Mouse (Mus musculus) hindbrain, postnatal 0 days (tissue): ENCODE measurements around the gene Gm2a. TPM values are rescaled to one million over a fixed set of nuclear protein-coding genes. Genes with fewer than 3 reads are reported as not detected.
"Not testable (repeated sequence)": the region's sequence is repeated elsewhere in the genome, so short reads cannot be mapped to it uniquely, and the experiment has no call there.

Source experiments
- ATAC-seq: fragments of 200-750 bp; cut with Nextera tagmentation; 2 replicates; pipeline ENCODE4 v1.8.0; 2017; ENCODE audit warnings: mild to moderate bottlenecking, moderate TSS enrichment, moderate library complexity
- DNase-seq: peaks from one replicate; pipeline ENCODE4 v3.0.0-alpha.2; 2015; ENCODE audit warnings: low spot score
- H3K27ac ChIP-seq: fragments of 300-500 bp; sonication (generic); 2 replicates; pipeline ENCODE4 v1.5.1; 2014; ENCODE audit warnings: mild to moderate bottlenecking
- H3K27me3 ChIP-seq: fragments of 300-500 bp; sonication (generic); 2 replicates; pipeline ENCODE4 v1.6.1; 2014; ENCODE audit warnings: low read length, mixed read lengths; ENCODE audit not compliant: insufficient read depth
- H3K36me3 ChIP-seq: fragments of 300-500 bp; sonication (generic); 2 replicates; pipeline ENCODE4 v1.6.1; 2014; ENCODE audit warnings: low read length, mixed read lengths; ENCODE audit not compliant: insufficient read depth
- H3K4me1 ChIP-seq: fragments of 300-500 bp; sonication (generic); 2 replicates; pipeline ENCODE4 v1.6.1; 2014; ENCODE audit warnings: antibody characterized with exemption, low read length, mixed read lengths; ENCODE audit not compliant: insufficient read depth
- H3K4me2 ChIP-seq: fragments of 300-500 bp; sonication (generic); 2 replicates; pipeline ENCODE4 v1.6.1; 2014; ENCODE audit warnings: low read depth, mild to moderate bottlenecking, low read length, moderate library complexity, mixed read lengths
- H3K4me3 ChIP-seq: fragments of 300-500 bp; sonication (generic); 2 replicates; pipeline ENCODE4 v1.5.1; 2014; ENCODE audit warnings: low read length
- H3K9ac ChIP-seq: fragments of 300-500 bp; sonication (generic); replicated peaks from 2 replicates; pipeline ENCODE4 v1.6.1; 2014; ENCODE audit warnings: mild to moderate bottlenecking, low read length, moderate library complexity, mixed read lengths
- H3K9me3 ChIP-seq: fragments of 300-500 bp; sonication (generic); 2 replicates; pipeline ENCODE4 v1.6.1; 2016; ENCODE audit warnings: low read length, mixed read lengths
- CTCF ChIP-seq: IDR thresholded peaks from 2 replicates; pipeline ENCODE4 v1.5.1; 2016; ENCODE audit warnings: antibody characterized with exemption, control low read depth, low read depth
- WGBS: fragments of 180-500 bp; shearing (Covaris S2); extraction: QIAGEN DNeasy Blood & Tissue Kit; methylation state at CpG from one replicate; pipeline ENCODE4 v1.1.7; 2014; 5-methylcytosine and 5-hydroxymethylcytosine counted together
- polyA plus RNA-seq: library from polyadenylated mRNA; unstranded; fragments of >200 nt; fragmentation: Nextera tagmentation; extraction: Ambion mirVana; gene quantifications from 2 replicates; pipeline ENCODE4 v1.2.1, GENCODE M21; 2015
- total RNA-seq: library from RNA; depleted of rRNA; stranded (reverse); fragments of >200 nt; gene quantifications from 2 replicates; pipeline ENCODE4 v1.2.3, GENCODE M21; 2014

The Gm2a gene
- total and polyA plus RNA-seq, 2 experiments from 2014 or later: 48.9 to 67.8 TPM

GRCm38 (mm10) chr11:55113209-55113860 is 15.4 kb downstream of the Gm2a start:
- Histone ChIP-seq H3K27me3 (no peaks in the 10 kb centered on the region), H3K4me2 (no peak overlapping the region), H3K9ac (no peak overlapping the region), H3K9me3 (no peaks in the 10 kb centered on the region), H3K27ac (no peak overlapping the region), H3K36me3 (peaks cover 6% of the 10 kb centered on the region; the same call in 1 of the 2 replicates), H3K4me1 (no peaks in the 10 kb centered on the region), H3K4me3 (no peak overlapping the region)
- TF ChIP-seq CTCF: no peak
- DNase-seq: no peak
- 66% methylated on average over 7 of the region's 7 CpGs for WGBS
- no peak for ATAC-seq

GRCm38 (mm10) chr11:55113861-55114250 is 15.9 kb downstream of the Gm2a start:
- not testable (repeated sequence) for H3K9ac ChIP-seq, ATAC-seq, H3K27ac ChIP-seq, DNase-seq, H3K4me3 ChIP-seq, H3K4me1 ChIP-seq, H3K36me3 ChIP-seq, H3K4me2 ChIP-seq, H3K27me3 ChIP-seq, H3K9me3 ChIP-seq
- WGBS: 41% methylated on average over 4 of the region's 4 CpGs

GRCm38 (mm10) chr11:55114291-55114690 is 16.4 kb downstream of the Gm2a start:
- DNase-seq (no peak), ATAC-seq (no peak)
- WGBS: 70% methylated on average over 2 of the region's 2 CpGs

GRCm38 (mm10) chr11:55116004-55116403 is 18.1 kb downstream of the Gm2a start:
- Histone ChIP-seq H3K4me3 (no peak overlapping the region), H3K27me3 (no peaks in the 10 kb centered on the region), H3K9me3 (no peaks in the 10 kb centered on the region), H3K9ac (no peak overlapping the region), H3K4me1 (no peaks in the 10 kb centered on the region), H3K36me3 (no peaks in the 10 kb centered on the region), H3K27ac (no peak overlapping the region), H3K4me2 (no peak overlapping the region)
- WGBS: 94% methylated on average over 3 of the region's 3 CpGs
- DNase-seq: no peak
- no peak for ATAC-seq
- TF ChIP-seq CTCF: no peak

More at GRCm38 (mm10) chr11:55114291-55114690, 16.4 kb downstream of the Gm2a start:
- no peaks in the 10 kb centered on the region for H3K4me1 ChIP-seq
- H3K27me3 ChIP-seq: no peaks in the 10 kb centered on the region
- H3K9me3 ChIP-seq: no peaks in the 10 kb centered on the region
- H3K9ac ChIP-seq: no peak overlapping the region
- H3K4me2 ChIP-seq: no peak overlapping the region
- no peak for TF ChIP-seq CTCF
- no peak overlapping the region for H3K27ac ChIP-seq
- 0 out of 2 replicates have a peak, but pooled peaks cover 2% of the 10 kb centered on the region for H3K36me3 ChIP-seq
- H3K4me3 ChIP-seq: no peak overlapping the region

- WGBS: 90% methylated on average over 2 of the region's 2 CpGs
- H3K27me3 ChIP-seq: no peaks in the 10 kb centered on the region
- no peak for TF ChIP-seq CTCF
- H3K4me2 ChIP-seq: no peak overlapping the region
- H3K4me1 ChIP-seq: no peaks in the 10 kb centered on the region
- ATAC-seq: no peak
- H3K9me3 ChIP-seq: no peaks in the 10 kb centered on the region
- H3K4me3 ChIP-seq: no peak overlapping the region
- no peaks in the 10 kb centered on the region for H3K36me3 ChIP-seq
- no peak overlapping the region for H3K27ac ChIP-seq
- DNase-seq: no peak
- H3K9ac ChIP-seq: no peak overlapping the region
These were observed 19.1 kb downstream of the Gm2a start for GRCm38 (mm10) chr11:55117031-55117430.

GRCm38 (mm10) chr11:55120279-55120678 is 22.4 kb downstream of the Gm2a start:
- Histone ChIP-seq H3K9me3 (no peaks in the 10 kb centered on the region), H3K9ac (no peak overlapping the region), H3K27ac (peak overlapping the region; percentile 66; the same call in 1 of the 2 replicates), H3K4me2 (no peak overlapping the region), H3K36me3 (no peaks in the 10 kb centered on the region), H3K4me3 (no peak overlapping the region), H3K4me1 (no peaks in the 10 kb centered on the region), H3K27me3 (no peaks in the 10 kb centered on the region)
- DNase-seq (no peak), ATAC-seq (no peak)
- no peak for TF ChIP-seq CTCF

GRCm38 (mm10) chr11:55120821-55121271 is 22.9 kb downstream of the Gm2a start:
- DNase-seq (no peak), ATAC-seq (no peak)
- peak overlapping the region; percentile 66; the same call in 1 of the 2 replicates for H3K27ac ChIP-seq
- H3K9ac ChIP-seq: no peak overlapping the region
- no peaks in the 10 kb centered on the region for H3K36me3 ChIP-seq
- H3K4me1 ChIP-seq: no peaks in the 10 kb centered on the region
- H3K27me3 ChIP-seq: no peaks in the 10 kb centered on the region
- no peak overlapping the region for H3K4me3 ChIP-seq
- H3K9me3 ChIP-seq: no peaks in the 10 kb centered on the region
- H3K4me2 ChIP-seq: no peak overlapping the region
- WGBS: 75% methylated on average over 8 of the region's 8 CpGs
- TF ChIP-seq CTCF: no peak
